Mouse (Mus musculus): ENCODE results near the gene Ube2d1. TPM values are rescaled to one million over a fixed set of nuclear protein-coding genes. Genes with fewer than 3 reads are reported as not detected.

Gene Ube2d1
- total and polyA plus RNA-seq, 3 experiments, result 40.5 to 48.7 (median 46.8) TPM

- intact Hi-C loops (cut with DNase I), result no loop called here
- WGBS, result 42% methylated on average over 3 of the region's 3 CpGs
- Histone ChIP-seq H3K27ac (no peak overlapping the region), H3K27me3 (ENCODE audit: control insufficient read depth, insufficient read depth, low read length) (no peaks in the 10 kb centered on the region), H3K36me3 (ENCODE audit: control insufficient read depth, insufficient read depth, low read length) (no peaks in the 10 kb centered on the region), H3K79me2 (replicated peaks; ENCODE audit: control insufficient read depth, insufficient read depth, low read length) (no peaks in the 10 kb centered on the region), H3K9ac (ENCODE audit: low read depth, low read length) (no peak overlapping the region), H3K4me1 (ENCODE audit: control insufficient read depth, insufficient read depth, low read length) (no peaks in the 10 kb centered on the region), H3K4me3 (no peak overlapping the region)
- TF ChIP-seq POLR2A (IDR thresholded peaks at IDR 0.05; ENCODE audit: insufficient read depth, low read depth, low read length) (no peak), EP300 (IDR thresholded peaks at IDR 0.05; ENCODE audit: insufficient read depth, low read depth, low read length) (no peak), CTCF (IDR thresholded peaks at IDR 0.05) (no peak)
- DNase-seq, result no peak
Observed at GRCm38 (mm10) chr10:71291179-71291661, 6.2 kb upstream of the Ube2d1 start.

DNA sequence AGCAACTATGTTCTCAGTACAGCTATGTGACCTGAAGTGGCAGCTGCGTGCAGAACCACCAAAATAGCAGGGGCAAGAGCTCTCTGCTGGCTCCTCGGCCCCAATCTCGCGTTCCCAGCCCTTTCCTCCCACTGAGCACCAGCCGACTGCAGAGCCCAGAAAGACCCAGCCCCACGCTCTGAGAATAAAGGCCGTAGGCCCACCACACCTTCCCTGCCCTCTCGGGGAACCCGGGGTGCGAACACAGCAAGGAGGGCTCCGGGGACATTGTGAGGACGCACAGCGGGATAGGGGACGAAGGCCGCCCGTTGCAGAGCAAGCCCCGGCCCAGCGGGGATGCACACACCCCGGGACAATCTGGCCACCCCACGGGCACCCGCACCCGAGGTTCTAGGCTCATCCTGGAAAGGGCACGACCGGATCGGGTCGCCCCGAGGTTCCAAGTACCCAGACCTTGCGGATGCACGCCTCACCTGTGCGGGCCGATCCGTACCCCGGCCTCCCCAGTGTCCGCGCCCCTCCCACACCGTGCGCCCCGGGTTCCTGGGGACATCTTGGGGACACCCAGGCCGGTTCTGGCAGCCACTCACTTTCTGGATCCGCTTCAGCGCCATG is 444 bp downstream of the Ube2d1 start:
- Histone ChIP-seq H3K4me1 (ENCODE audit: control insufficient read depth, insufficient read depth, low read length) (peaks cover 6% of the 10 kb centered on the region), H3K27me3 (ENCODE audit: control insufficient read depth, insufficient read depth, low read length) (no peaks in the 10 kb centered on the region), H3K9ac (ENCODE audit: low read depth, low read length) (peak overlapping the region; percentile 92), H3K4me3 (peak overlapping the region; percentile 93), H3K36me3 (ENCODE audit: control insufficient read depth, insufficient read depth, low read length) (peaks cover 5% of the 10 kb centered on the region), H3K27ac (peak overlapping the region; percentile 89), H3K79me2 (replicated peaks; ENCODE audit: control insufficient read depth, insufficient read depth, low read length) (peaks cover 1% of the 10 kb centered on the region; the same call in 1 of the 2 replicates)
- under 1% methylated on average over 41 of the region's 41 CpGs for WGBS
- DNase-seq, result peak in 1 of 2 experiments; percentile 48
- intact Hi-C loops (cut with DNase I), result loop anchor here (2.0 to 5.0 kb wide), 2 partner anchors 48 to 63 kb away; partner anchors contain the start of gene Ipmk
- TF ChIP-seq EP300 (IDR thresholded peaks at IDR 0.05; ENCODE audit: insufficient read depth, low read depth, low read length) (no peak), CTCF (IDR thresholded peaks at IDR 0.05) (no peak), POLR2A (IDR thresholded peaks at IDR 0.05; ENCODE audit: insufficient read depth, low read depth, low read length) (no peak)

DNA sequence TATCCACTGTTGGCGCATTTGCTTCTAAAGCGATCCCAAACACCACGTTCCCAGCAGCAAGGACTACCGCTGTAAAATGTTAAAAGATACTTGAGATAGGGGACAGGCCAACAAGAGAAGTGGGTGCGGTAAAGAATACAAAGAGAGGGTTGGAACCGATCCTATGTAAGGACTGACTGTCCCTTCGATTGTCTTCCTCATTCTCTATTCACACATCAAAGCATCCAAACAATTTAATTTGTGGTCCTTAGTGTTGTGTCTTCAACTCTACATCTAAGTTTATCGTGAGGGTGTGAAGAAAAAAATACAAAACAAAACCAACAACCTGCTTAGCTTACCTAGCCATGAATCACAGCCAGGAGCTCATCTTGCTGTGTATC is 941 bp downstream of the Ube2d1 start:
- Histone ChIP-seq H3K4me3 (peak overlapping the region; percentile 93), H3K27me3 (ENCODE audit: control insufficient read depth, insufficient read depth, low read length) (no peaks in the 10 kb centered on the region), H3K9ac (ENCODE audit: low read depth, low read length) (peak overlapping the region; percentile 92), H3K79me2 (replicated peaks; ENCODE audit: control insufficient read depth, insufficient read depth, low read length) (peaks cover 1% of the 10 kb centered on the region; the same call in 1 of the 2 replicates), H3K27ac (peak overlapping the region; percentile 89; the same call in 1 of the 2 replicates), H3K36me3 (ENCODE audit: control insufficient read depth, insufficient read depth, low read length) (peaks cover 5% of the 10 kb centered on the region), H3K4me1 (ENCODE audit: control insufficient read depth, insufficient read depth, low read length) (peaks cover 6% of the 10 kb centered on the region)
- WGBS, result 22% methylated on average over 8 of the region's 8 CpGs
- no peak for TF ChIP-seq CTCF (IDR thresholded peaks at IDR 0.05)
- no peak for TF ChIP-seq EP300 (IDR thresholded peaks at IDR 0.05; ENCODE audit: insufficient read depth, low read depth, low read length)
- no peak for TF ChIP-seq POLR2A (IDR thresholded peaks at IDR 0.05; ENCODE audit: insufficient read depth, low read depth, low read length)
- intact Hi-C loops (cut with DNase I), result loop anchor here (2.0 kb wide), 1 partner anchor 47 kb away; no protein-coding TSS in a partner anchor
- DNase-seq, result no peak

GRCm38 (mm10) chr10:71273008-71273739 is 11.9 kb downstream of the Ube2d1 start:
- Histone ChIP-seq H3K9ac (ENCODE audit: low read depth, low read length) (no peak overlapping the region), H3K27ac (no peak overlapping the region), H3K4me1 (ENCODE audit: control insufficient read depth, insufficient read depth, low read length) (peaks cover 2% of the 10 kb centered on the region; the same call in 1 of the 2 replicates), H3K27me3 (ENCODE audit: control insufficient read depth, insufficient read depth, low read length) (no peaks in the 10 kb centered on the region), H3K36me3 (ENCODE audit: control insufficient read depth, insufficient read depth, low read length) (peaks cover 5% of the 10 kb centered on the region; the same call in 1 of the 2 replicates), H3K79me2 (replicated peaks; ENCODE audit: control insufficient read depth, insufficient read depth, low read length) (peaks cover 1% of the 10 kb centered on the region; the same call in 1 of the 2 replicates), H3K4me3 (no peak overlapping the region)
- WGBS, result 70% methylated on average over 9 of the region's 9 CpGs
- TF ChIP-seq CTCF (IDR thresholded peaks at IDR 0.05), result no peak
- TF ChIP-seq POLR2A (IDR thresholded peaks at IDR 0.05; ENCODE audit: insufficient read depth, low read depth, low read length), result no peak
- TF ChIP-seq EP300 (IDR thresholded peaks at IDR 0.05; ENCODE audit: insufficient read depth, low read depth, low read length), result no peak
- intact Hi-C loops (cut with DNase I), result no loop called here
- no peak for DNase-seq

- no peak overlapping the region for H3K4me3 ChIP-seq
- 76% methylated on average over 2 of the region's 2 CpGs for WGBS
Observed at GRCm38 (mm10) chr10:71267973-71268372, 17.1 kb downstream of the Ube2d1 start.

More at GRCm38 (mm10) chr10:71267973-71268372, 17.1 kb downstream of the Ube2d1 start:
- no peak overlapping the region for H3K9ac ChIP-seq (ENCODE audit: low read depth, low read length)
- TF ChIP-seq EP300 (IDR thresholded peaks at IDR 0.05; ENCODE audit: insufficient read depth, low read depth, low read length), result no peak
- no peak for TF ChIP-seq CTCF (IDR thresholded peaks at IDR 0.05)
- no peak for TF ChIP-seq POLR2A (IDR thresholded peaks at IDR 0.05; ENCODE audit: insufficient read depth, low read depth, low read length)
- H3K36me3 ChIP-seq (ENCODE audit: control insufficient read depth, insufficient read depth, low read length), result peaks cover 5% of the 10 kb centered on the region; the same call in 1 of the 2 replicates
- no peaks in the 10 kb centered on the region; the same call in 1 of the 2 replicates for H3K79me2 ChIP-seq (replicated peaks; ENCODE audit: control insufficient read depth, insufficient read depth, low read length)
- intact Hi-C loops (cut with DNase I), result no loop called here
- peaks cover 3% of the 10 kb centered on the region; the same call in 1 of the 2 replicates for H3K4me1 ChIP-seq (ENCODE audit: control insufficient read depth, insufficient read depth, low read length)
- H3K27ac ChIP-seq, result no peak overlapping the region
- no peak for DNase-seq
- no peaks in the 10 kb centered on the region for H3K27me3 ChIP-seq (ENCODE audit: control insufficient read depth, insufficient read depth, low read length)
